Mouse (Mus musculus) small intestine, adult 2 months (tissue): ENCODE data around the gene Foxf1.

Experiments used
- CTCF ChIP-seq: fragments of 200-500 bp; IDR thresholded peaks from 2 replicates; pipeline ENCODE4 v1.5.1; 2012; ENCODE audit warnings: low read depth, mild to moderate bottlenecking, control low read depth, inconsistent platforms, low read length, moderate library complexity, mixed read lengths; ENCODE audit not compliant: insufficient replicate concordance, insufficient read length; ENCODE audit errors: extremely low read depth
- POLR2A ChIP-seq: fragments of 200-500 bp; IDR thresholded peaks from 2 replicates; pipeline ENCODE4 v1.6.1; 2012; ENCODE audit warnings: low read depth, mild to moderate bottlenecking, control low read depth, inconsistent platforms, low read length, moderate library complexity

GRCm38 (mm10) chr8:121062521-121062920 lies 21.7 kb upstream of the Foxf1 start:
- no peak for TF ChIP-seq CTCF
- no peak for TF ChIP-seq POLR2A
